Mouse (Mus musculus): ENCODE results near the gene F12. TPM values are rescaled to one million over a fixed set of nuclear protein-coding genes. Genes with fewer than 3 reads are reported as not detected.
A peak's percentile ranks its signal among the peaks of the same experiment; 100 is the strongest.
"Not testable (repeated sequence)": the region's sequence is repeated elsewhere in the genome, so short reads cannot be mapped to it uniquely, and the experiment has no call there.

The F12 gene
- polyA plus RNA-seq, 1 experiment from 2014 or later, result not detected

GRCm38 (mm10) chr13:55447543-55447943, 20.9 kb upstream of the F12 start:
- Histone ChIP-seq H3K4me1 (peaks cover 38% of the 10 kb centered on the region), H3K9ac (peak overlapping the region; percentile 30; the same call in 1 of the 2 replicates), H3K4me3 (no peak overlapping the region), H3K9me3 (replicated peaks) (no peaks in the 10 kb centered on the region), H3K4me2 (peak overlapping the region; percentile 90; the same call in 1 of the 2 replicates), H3K36me3 (ENCODE audit: poor library complexity, severe bottlenecking) (peaks cover 37% of the 10 kb centered on the region), H3K27ac (no peak overlapping the region), H3K27me3 (no peaks in the 10 kb centered on the region)
- no peak for ATAC-seq
- 53% methylated on average over 3 of the region's 3 CpGs for whole genome bisulfite sequencing

GRCm38 (mm10) chr13:55446483-55447105, 20.0 kb upstream of the F12 start:
- Histone ChIP-seq H3K36me3 (ENCODE audit: poor library complexity, severe bottlenecking) (peaks cover 28% of the 10 kb centered on the region), H3K27me3 (no peaks in the 10 kb centered on the region), H3K4me1 (peaks cover 38% of the 10 kb centered on the region), H3K9me3 (replicated peaks) (no peaks in the 10 kb centered on the region), H3K27ac (0 out of 2 replicates have a peak overlapping the region, but pooled peaks have one; percentile 95), H3K9ac (peak overlapping the region; percentile 96), H3K4me2 (peak overlapping the region; percentile 90), H3K4me3 (peak overlapping the region; percentile 87)
- ATAC-seq, result no peak
- WGBS, result 84% methylated on average over 6 of the region's 6 CpGs

- Histone ChIP-seq H3K4me3 (peak overlapping the region; percentile 87), H3K4me1 (peaks cover 38% of the 10 kb centered on the region), H3K9me3 (replicated peaks) (no peaks in the 10 kb centered on the region), H3K9ac (peak overlapping the region; percentile 96), H3K4me2 (peak overlapping the region; percentile 90), H3K27me3 (no peaks in the 10 kb centered on the region), H3K27ac (peak overlapping the region; percentile 95), H3K36me3 (ENCODE audit: poor library complexity, severe bottlenecking) (peaks cover 17% of the 10 kb centered on the region)
- no peak for ATAC-seq
- under 1% methylated on average over 65 of the region's 66 CpGs for WGBS
Observed at GRCm38 (mm10) chr13:55445361-55446091, 18.9 kb upstream of the F12 start.

- ATAC-seq, result peak; percentile 96
- Histone ChIP-seq H3K27ac (peak within 1 kb of the TSS; percentile 95), H3K9me3 (replicated peaks) (no peaks in the 10 kb centered on the region), H3K4me3 (peak within 1 kb of the TSS; percentile 87), H3K36me3 (ENCODE audit: poor library complexity, severe bottlenecking) (peaks cover 11% of the 10 kb centered on the region), H3K4me1 (peaks cover 38% of the 10 kb centered on the region), H3K4me2 (peak within 1 kb of the TSS; percentile 90), H3K9ac (peak within 1 kb of the TSS; percentile 96), H3K27me3 (no peaks in the 10 kb centered on the region)
- under 1% methylated on average over 35 of the region's 35 CpGs for WGBS
Observed at GRCm38 (mm10) chr13:55444937-55445315, 18.3 kb upstream of the F12 start, which contains the start of gene Grk6. Gene Grk6 (plus strand): TSS chr13:55445072.

- Histone ChIP-seq H3K36me3 (ENCODE audit: poor library complexity, severe bottlenecking) (peaks cover 6% of the 10 kb centered on the region), H3K9ac (peak overlapping the region; percentile 71), H3K4me2 (peak overlapping the region; percentile 70), H3K4me1 (peaks cover 38% of the 10 kb centered on the region), H3K27me3 (no peaks in the 10 kb centered on the region), H3K9me3 (replicated peaks) (no peaks in the 10 kb centered on the region), H3K27ac (peak overlapping the region; percentile 95), H3K4me3 (peak overlapping the region; percentile 87)
- peak; percentile 73 for ATAC-seq
- 1% methylated on average over 33 of the region's 33 CpGs for WGBS
Observed at GRCm38 (mm10) chr13:55444286-55444936, 17.8 kb upstream of the F12 start.

- ATAC-seq, result no peak
- H3K9ac ChIP-seq, result peak overlapping the region; percentile 71
- H3K36me3 ChIP-seq (ENCODE audit: poor library complexity, severe bottlenecking), result peaks cover under 1% of the 10 kb centered on the region; the same call in 1 of the 2 replicates
- peak overlapping the region; percentile 87 for H3K4me3 ChIP-seq
- 44% methylated on average over 9 of the region's 9 CpGs for whole genome bisulfite sequencing
- peaks cover 38% of the 10 kb centered on the region for H3K4me1 ChIP-seq
- H3K4me2 ChIP-seq, result peak overlapping the region; percentile 70
- H3K27me3 ChIP-seq, result no peaks in the 10 kb centered on the region
- H3K9me3 ChIP-seq (replicated peaks), result no peaks in the 10 kb centered on the region
- H3K27ac ChIP-seq, result peak overlapping the region; percentile 95
Observed at GRCm38 (mm10) chr13:55443799-55444285, 17.2 kb upstream of the F12 start.

GRCm38 (mm10) chr13:55437111-55437629, 10.6 kb upstream of the F12 start:
- not testable (repeated sequence) for H3K4me1 ChIP-seq; H3K9ac ChIP-seq; H3K27me3 ChIP-seq; H3K4me3 ChIP-seq; H3K9me3 ChIP-seq (replicated peaks); H3K4me2 ChIP-seq; H3K36me3 ChIP-seq (ENCODE audit: poor library complexity, severe bottlenecking); ATAC-seq; H3K27ac ChIP-seq
- 89% methylated on average over 15 of the region's 15 CpGs for WGBS

- no peak overlapping the region for H3K4me3 ChIP-seq
- no peak for ATAC-seq
- H3K9me3 ChIP-seq (replicated peaks), result no peaks in the 10 kb centered on the region
- H3K27me3 ChIP-seq, result no peaks in the 10 kb centered on the region
- WGBS, result 78% methylated on average over 10 of the region's 10 CpGs
- no peak overlapping the region for H3K27ac ChIP-seq
- H3K4me1 ChIP-seq, result no peaks in the 10 kb centered on the region
- no peaks in the 10 kb centered on the region for H3K36me3 ChIP-seq (ENCODE audit: poor library complexity, severe bottlenecking)
- H3K9ac ChIP-seq, result no peak overlapping the region
- no peak overlapping the region for H3K4me2 ChIP-seq
Observed at GRCm38 (mm10) chr13:55431889-55432685, 5.5 kb upstream of the F12 start.

GRCm38 (mm10) chr13:55430566-55430965, 4.0 kb upstream of the F12 start:
- WGBS, result 93% methylated on average over 2 of the region's 2 CpGs
- ATAC-seq, result no peak
- H3K27me3 ChIP-seq, result no peaks in the 10 kb centered on the region

GRCm38 (mm10) chr13:55429226-55429888, 2.8 kb upstream of the F12 start:
- H3K27me3 ChIP-seq, result no peaks in the 10 kb centered on the region
- no peak overlapping the region for H3K4me2 ChIP-seq
- no peak overlapping the region for H3K27ac ChIP-seq
- no peak overlapping the region for H3K4me3 ChIP-seq
- H3K4me1 ChIP-seq, result no peaks in the 10 kb centered on the region
- ATAC-seq, result no peak
- no peaks in the 10 kb centered on the region for H3K36me3 ChIP-seq (ENCODE audit: poor library complexity, severe bottlenecking)
- H3K9me3 ChIP-seq (replicated peaks), result no peaks in the 10 kb centered on the region
- H3K9ac ChIP-seq, result no peak overlapping the region
- WGBS, result 80% methylated on average over 12 of the region's 12 CpGs

More at GRCm38 (mm10) chr13:55430566-55430965, 4.0 kb upstream of the F12 start:
- Histone ChIP-seq H3K4me2 (no peak overlapping the region), H3K9me3 (replicated peaks) (no peaks in the 10 kb centered on the region), H3K27ac (no peak overlapping the region), H3K9ac (no peak overlapping the region), H3K4me1 (no peaks in the 10 kb centered on the region), H3K36me3 (ENCODE audit: poor library complexity, severe bottlenecking) (no peaks in the 10 kb centered on the region), H3K4me3 (no peak overlapping the region)
